Mouse (Mus musculus) heart, embryonic 16.5 days (tissue): ENCODE results near the gene Akap13. TPM values are rescaled to one million over a fixed set of nuclear protein-coding genes. Genes with fewer than 3 reads are reported as not detected.
A peak's percentile ranks its signal among the peaks of the same experiment; 100 is the strongest.

ENCODE experiments used
- ATAC-seq: fragments of 200-750 bp; cut with Nextera tagmentation; replicated peaks from 2 replicates; pipeline ENCODE4 v1.8.0; 2017; ENCODE audit warnings: moderate number of reproducible peaks; ENCODE audit not compliant: insufficient read depth, low FRiP score; ENCODE audit errors: extremely low read depth
- H3K27ac ChIP-seq: fragments of 300-500 bp; sonication (generic); 2 replicates; pipeline ENCODE4 v1.5.1; 2014; ENCODE audit warnings: mild to moderate bottlenecking, low read length, control low read depth, moderate library complexity
- H3K27me3 ChIP-seq: fragments of 300-500 bp; sonication (generic); 2 replicates; pipeline ENCODE4 v1.6.1; 2014; ENCODE audit warnings: low read length, mixed read lengths; ENCODE audit not compliant: control insufficient read depth, insufficient read depth
- H3K36me3 ChIP-seq: fragments of 300-500 bp; sonication (generic); 2 replicates; pipeline ENCODE4 v1.6.1; 2014; ENCODE audit not compliant: control insufficient read depth, insufficient read depth
- H3K4me1 ChIP-seq: fragments of 300-500 bp; sonication (generic); 2 replicates; pipeline ENCODE4 v1.6.1; 2014; ENCODE audit warnings: low read length, mixed read lengths; ENCODE audit not compliant: control insufficient read depth, insufficient read depth
- H3K4me2 ChIP-seq: fragments of 300-500 bp; sonication (generic); 2 replicates; pipeline ENCODE4 v1.6.1; 2014; ENCODE audit warnings: low read depth, mild to moderate bottlenecking, control low read depth, low read length
- H3K4me3 ChIP-seq: fragments of 300-500 bp; sonication (generic); 2 replicates; pipeline ENCODE4 v1.5.1; 2014; ENCODE audit warnings: mild to moderate bottlenecking, control low read depth, low read length
- H3K9ac ChIP-seq: fragments of 300-500 bp; sonication (generic); 2 replicates; pipeline ENCODE4 v1.6.1; 2014; ENCODE audit warnings: low read length, control low read depth
- H3K9me3 ChIP-seq: fragments of 300-500 bp; sonication (generic); replicated peaks from 2 replicates; pipeline ENCODE4 v1.6.1; 2016; ENCODE audit warnings: low read length; ENCODE audit not compliant: control insufficient read depth
- WGBS: fragments of 180-500 bp; shearing (Covaris S2); extraction: QIAGEN DNeasy Blood & Tissue Kit; methylation state at CpG from one replicate; pipeline ENCODE4 v1.1.7; 2014; 5-methylcytosine and 5-hydroxymethylcytosine counted together
- polyA plus RNA-seq: library from polyadenylated mRNA; unstranded; fragments of >200 nt; fragmentation: Nextera tagmentation; extraction: Ambion mirVana; gene quantifications from 2 replicates; pipeline ENCODE4 v1.2.1, GENCODE M21; 2015

Gene Akap13
- polyA plus RNA-seq, 1 experiment from 2014 or later: 47.3 TPM

- no peak overlapping the region for H3K9ac ChIP-seq
- peak overlapping the region; percentile 5; the same call in 1 of the 2 replicates for H3K4me3 ChIP-seq
- H3K36me3 ChIP-seq: peaks cover 34% of the 10 kb centered on the region
- H3K4me2 ChIP-seq: no peak overlapping the region; the same call in 1 of the 2 replicates
- 67% methylated on average over 7 of the region's 7 CpGs for WGBS
- no peak for ATAC-seq
- H3K27ac ChIP-seq: no peak overlapping the region; the same call in 1 of the 2 replicates
- H3K27me3 ChIP-seq: no peaks in the 10 kb centered on the region
- H3K4me1 ChIP-seq: no peaks in the 10 kb centered on the region
- H3K9me3 ChIP-seq: no peaks in the 10 kb centered on the region
Observed at GRCm38 (mm10) chr7:75701761-75702160, 246.4 kb downstream of the Akap13 start.

- no peak overlapping the region; the same call in 1 of the 2 replicates for H3K4me2 ChIP-seq
- H3K4me1 ChIP-seq: no peaks in the 10 kb centered on the region
- peaks cover 32% of the 10 kb centered on the region for H3K36me3 ChIP-seq
- H3K9ac ChIP-seq: no peak overlapping the region
- H3K27ac ChIP-seq: no peak overlapping the region; the same call in 1 of the 2 replicates
- H3K27me3 ChIP-seq: no peaks in the 10 kb centered on the region
- H3K4me3 ChIP-seq: peak overlapping the region; percentile 5; the same call in 1 of the 2 replicates
- WGBS: 84% methylated on average over 3 of the region's 3 CpGs
- H3K9me3 ChIP-seq: no peaks in the 10 kb centered on the region
- ATAC-seq: no peak
Observed at GRCm38 (mm10) chr7:75702368-75702767, 247.0 kb downstream of the Akap13 start.

- Histone ChIP-seq H3K36me3 (peaks cover 34% of the 10 kb centered on the region), H3K27me3 (no peaks in the 10 kb centered on the region), H3K4me2 (no peak overlapping the region), H3K4me1 (no peaks in the 10 kb centered on the region), H3K9ac (no peak overlapping the region), H3K27ac (no peak overlapping the region), H3K9me3 (no peaks in the 10 kb centered on the region), H3K4me3 (no peak overlapping the region)
- 81% methylated on average over 3 of the region's 3 CpGs for WGBS
- no peak for ATAC-seq
Observed at GRCm38 (mm10) chr7:75702966-75703645, 247.8 kb downstream of the Akap13 start.

GRCm38 (mm10) chr7:75704862-75705261 lies 249.5 kb downstream of the Akap13 start:
- peaks cover 29% of the 10 kb centered on the region for H3K36me3 ChIP-seq
- ATAC-seq: no peak
- H3K4me1 ChIP-seq: no peaks in the 10 kb centered on the region
- H3K9ac ChIP-seq: no peak overlapping the region
- H3K4me2 ChIP-seq: no peak overlapping the region
- H3K9me3 ChIP-seq: no peaks in the 10 kb centered on the region
- H3K27me3 ChIP-seq: no peaks in the 10 kb centered on the region
- WGBS: 92% methylated on average over 6 of the region's 6 CpGs
- no peak overlapping the region for H3K27ac ChIP-seq
- H3K4me3 ChIP-seq: no peak overlapping the region

- WGBS: 91% methylated on average over 4 of the region's 4 CpGs
- Histone ChIP-seq H3K9ac (no peak overlapping the region), H3K9me3 (no peaks in the 10 kb centered on the region), H3K36me3 (peaks cover 15% of the 10 kb centered on the region), H3K4me3 (no peak overlapping the region), H3K4me2 (no peak overlapping the region), H3K27me3 (no peaks in the 10 kb centered on the region), H3K27ac (no peak overlapping the region), H3K4me1 (peaks cover 9% of the 10 kb centered on the region)
- ATAC-seq: no peak
Observed at GRCm38 (mm10) chr7:75709936-75710335, 254.6 kb downstream of the Akap13 start.

- no peak for ATAC-seq
- H3K9me3 ChIP-seq: no peaks in the 10 kb centered on the region
- H3K27me3 ChIP-seq: no peaks in the 10 kb centered on the region
- WGBS: 90% methylated on average over 6 of the region's 6 CpGs
- H3K9ac ChIP-seq: no peak overlapping the region
- H3K36me3 ChIP-seq: peaks cover 13% of the 10 kb centered on the region
- peaks cover 19% of the 10 kb centered on the region for H3K4me1 ChIP-seq
- no peak overlapping the region for H3K27ac ChIP-seq
- no peak overlapping the region for H3K4me2 ChIP-seq
- H3K4me3 ChIP-seq: no peak overlapping the region
Observed at GRCm38 (mm10) chr7:75710920-75711319, 255.6 kb downstream of the Akap13 start.

- peaks cover 8% of the 10 kb centered on the region for H3K36me3 ChIP-seq
- H3K9me3 ChIP-seq: no peaks in the 10 kb centered on the region
- peaks cover 23% of the 10 kb centered on the region for H3K4me1 ChIP-seq
- H3K27me3 ChIP-seq: no peaks in the 10 kb centered on the region
- H3K4me2 ChIP-seq: no peak overlapping the region
- H3K9ac ChIP-seq: no peak overlapping the region
- H3K4me3 ChIP-seq: no peak overlapping the region
- H3K27ac ChIP-seq: no peak overlapping the region
- 58% methylated on average over 2 of the region's 2 CpGs for WGBS
- ATAC-seq: no peak
Observed at GRCm38 (mm10) chr7:75711436-75711835, 256.1 kb downstream of the Akap13 start.

GRCm38 (mm10) chr7:75712808-75713207 lies 257.5 kb downstream of the Akap13 start:
- Histone ChIP-seq H3K9me3 (no peaks in the 10 kb centered on the region), H3K27ac (peak overlapping the region; percentile 25), H3K36me3 (peaks cover 9% of the 10 kb centered on the region), H3K27me3 (no peaks in the 10 kb centered on the region), H3K9ac (no peak overlapping the region), H3K4me3 (no peak overlapping the region), H3K4me2 (no peak overlapping the region), H3K4me1 (peaks cover 23% of the 10 kb centered on the region)
- WGBS: 73% methylated on average over 2 of the region's 2 CpGs
- no peak for ATAC-seq

GRCm38 (mm10) chr7:75713959-75714358 lies 258.6 kb downstream of the Akap13 start:
- peak overlapping the region; percentile 57 for H3K27ac ChIP-seq
- H3K4me3 ChIP-seq: no peak overlapping the region
- peaks cover 9% of the 10 kb centered on the region for H3K36me3 ChIP-seq
- no peaks in the 10 kb centered on the region for H3K27me3 ChIP-seq
- H3K4me2 ChIP-seq: no peak overlapping the region
- H3K9me3 ChIP-seq: no peaks in the 10 kb centered on the region
- no peak overlapping the region for H3K9ac ChIP-seq
- WGBS: 68% methylated on average over 5 of the region's 5 CpGs
- ATAC-seq: no peak
- peaks cover 23% of the 10 kb centered on the region for H3K4me1 ChIP-seq
